ENCODE assay signal across 8 mouse cellular contexts in the genomic region with DNA sequence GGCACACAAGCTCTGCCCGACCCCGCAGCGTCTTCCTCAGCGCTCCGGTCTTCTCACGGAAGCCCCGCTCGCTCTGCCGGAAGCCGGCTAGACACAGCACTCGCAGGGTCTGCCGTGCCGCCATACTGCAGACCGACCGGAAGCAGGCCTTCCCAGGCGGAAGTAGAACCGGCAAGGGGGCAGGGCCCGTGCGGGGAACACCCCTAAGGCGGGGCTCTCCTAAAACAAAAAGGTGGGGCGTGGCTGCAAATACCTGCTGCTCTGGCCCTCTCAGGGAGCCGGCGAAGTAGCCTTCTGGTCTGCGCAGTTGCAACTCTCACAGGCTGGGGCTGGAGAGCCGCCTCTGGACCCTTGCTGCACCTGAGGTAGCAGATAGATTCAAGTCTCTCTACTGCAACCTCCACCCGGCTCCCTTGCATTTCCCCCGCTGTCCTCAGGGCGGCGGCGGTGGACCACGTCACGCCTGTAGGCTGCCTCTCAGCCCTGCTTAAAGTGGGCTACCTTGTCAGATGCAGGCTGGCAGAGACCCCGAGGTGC. TPM values are rescaled to one million over a fixed set of nuclear protein-coding genes. Genes with fewer than 3 reads are reported as not detected.
DNase-seq lines count a peak whose midpoint lies in the region; ATAC-seq and TF ChIP-seq lines count a peak whose summit lies in the region.

Ovca2 (minus strand) TSS at position 164 of the 537 bp plus-strand sequence.

- no peaks in the 10 kb centered on the region for H3K27me3 ChIP-seq in hindbrain, postnatal 0 days (ENCODE audit: insufficient read depth, low read length)

- H3K4me1 ChIP-seq in hindbrain, postnatal 0 days (ENCODE audit: insufficient read depth, low read length) = peaks cover 9% of the 10 kb centered on the region

- peak; percentile 98 for TF ChIP-seq CTCF in hindbrain, postnatal 0 days (IDR thresholded peaks at IDR 0.05; ENCODE audit: low read depth)

- H3K9me3 ChIP-seq in hindbrain, postnatal 0 days (ENCODE audit: low read length) = no peaks in the 10 kb centered on the region

- peak; percentile 97 for ATAC-seq in hindbrain, postnatal 0 days

- peaks cover 11% of the 10 kb centered on the region; the same call in 1 of the 2 replicates for H3K79me2 ChIP-seq in macrophage (ENCODE audit: inconsistent target)

- H3K27ac ChIP-seq in hindbrain, postnatal 0 days = peak within 1 kb of the TSS; percentile 84
- H3K27ac ChIP-seq in macrophage = peak within 1 kb of the TSS; percentile 40

- peak within 1 kb of the TSS; percentile 74 for H3K4me3 ChIP-seq in hindbrain, postnatal 0 days (ENCODE audit: low read length)
- H3K4me3 ChIP-seq in macrophage (ENCODE audit: inconsistent target) = peak within 1 kb of the TSS; percentile 86

- H3K4me2 ChIP-seq in hindbrain, postnatal 0 days (ENCODE audit: low read depth, low read length) = peak within 1 kb of the TSS; percentile 82

- under 1% methylated on average over 33 of the region's 33 CpGs for WGBS in hindbrain, postnatal 0 days
- WGBS in macrophage (ENCODE audit: missing documents) = 0% methylated on average over 33 of the region's 33 CpGs

- peaks cover 16% of the 10 kb centered on the region for H3K36me3 ChIP-seq in hindbrain, postnatal 0 days (ENCODE audit: insufficient read depth, low read length)
- H3K36me3 ChIP-seq in macrophage (ENCODE audit: inconsistent target) = peaks cover 9% of the 10 kb centered on the region; the same call in 1 of the 2 replicates

- peak; percentile 92 to 98 for DNase-seq in adrenal gland, adult (ENCODE audit: inconsistent age in 2 of 2, low spot score in 1 of 2)
- peak; percentile 93 for DNase-seq in embryo, embryonic 10 days (ENCODE audit: low spot score)
- peak; percentile 72 to 74 for DNase-seq in gastrocnemius, adult 8-10 months (ENCODE audit: low spot score in 2 of 2)
- peak; percentile 95 for DNase-seq in hindbrain, postnatal 0 days (ENCODE audit: low spot score)
- DNase-seq in left cerebral cortex, adult 18-20 months (ENCODE audit: low spot score in 2 of 2) = peak; percentile 86 to 88
- peak; percentile 91 for DNase-seq in right cerebral cortex, adult 18-20 months
- peak; percentile 80 for DNase-seq in urinary bladder, adult 2 months (ENCODE audit: low spot score)

- H3K9ac ChIP-seq in hindbrain, postnatal 0 days (replicated peaks; ENCODE audit: low read length) = peak within 1 kb of the TSS; percentile 86

RNA-seq across cellular contexts. Expression of gene Ovca2, which starts in this region (rescaled TPM):
- total RNA-seq in gastrocnemius, adult 8-10 months (2022) = 1 to 10 TPM; 2.0 to 4.5 (median 2.3) TPM
- total RNA-seq in hindbrain, postnatal 0 days (2014; rRNA removed) = 11.0 and 17.6 TPM in 2 replicates
- polyA plus RNA-seq in hindbrain, postnatal 0 days (2015; fragmentation: Nextera tagmentation; extraction: Ambion mirVana) = 11.7 and 15.7 TPM in 2 replicates
- total RNA-seq in left cerebral cortex, adult 18-20 months (2021) = 10 to 100 TPM in 1 of 2 experiments, 1 to 10 TPM in 1; 9.2 to 12.0 TPM
- 10 to 100 TPM in 16 of 26 experiments, 1 to 10 TPM in 10; 6.4 to 24.7 (median 12.3) TPM for total RNA-seq in macrophage (2018; cell fraction: chromatin; rRNA removed)
- total RNA-seq in macrophage (2018; cell fraction: cytosol; rRNA removed) = 10 to 100 TPM in 25 of 26 experiments, 1 to 10 TPM in 1; 9.6 to 17.6 (median 15.0) TPM
- total RNA-seq in macrophage (2018; cell fraction: nucleus; rRNA removed) = 10 to 100 TPM in 19 of 26 experiments, 1 to 10 TPM in 7; 7.6 to 24.2 (median 11.8) TPM
- 11.7 to 19.4 TPM (median 13.3 TPM) in 3 replicates for polyA plus RNA-seq in macrophage (2018)
- 16.0 and 19.9 TPM in 2 replicates for polyA plus RNA-seq in urinary bladder, adult 2 months (2012; rRNA removed)

Comparison
In these comparisons a context has a peak if more than half of its experiments do, and no peak if none do; other contexts are left out.
1. Peak in every context shown above with its lines: DNase-seq, ATAC-seq, H3K4me3 ChIP-seq and H3K27ac ChIP-seq.